ENCODE assay signal across 14 mouse cellular contexts in genomic region chr2:17703170-17703512, GRCm38 (mm10). TPM values are rescaled to one million over a fixed set of nuclear protein-coding genes. Genes with fewer than 3 reads are reported as not detected.
DNase-seq lines count a peak whose midpoint lies in the region; ATAC-seq and TF ChIP-seq lines count a peak whose summit lies in the region.
"Had no signal": no experiment of that assay in that cellular context is flagged by ENCODE, and none has a peak within 500 bp of the region (broad histone marks: within the 10 kb centered on the region; RNA-seq: fewer than 3 reads in every experiment).

No protein-coding gene starts in this region.

- no peak for TF ChIP-seq POLR2A in small intestine, adult 2 months (IDR thresholded peaks at IDR 0.05; ENCODE audit: low read depth, low read length)

- H3K9me3 ChIP-seq in forebrain, embryonic 10.5 days, result no peaks in the 10 kb centered on the region
- H3K9me3 ChIP-seq in forebrain, embryonic 11.5 days (ENCODE audit: control insufficient read depth, low read length), result no peaks in the 10 kb centered on the region
- no peaks in the 10 kb centered on the region for H3K9me3 ChIP-seq in midbrain, postnatal 0 days (ENCODE audit: low read length)
- no peaks in the 10 kb centered on the region for H3K9me3 ChIP-seq in midbrain, embryonic 10.5 days (replicated peaks)
- H3K9me3 ChIP-seq in forebrain, embryonic 16.5 days (ENCODE audit: control insufficient read depth, low read length), result no peaks in the 10 kb centered on the region
- H3K9me3 ChIP-seq: embryonic facial prominence, embryonic 15.5 days had no signal

- no peaks in the 10 kb centered on the region for H3K36me3 ChIP-seq in forebrain, embryonic 10.5 days (replicated peaks)
- no peaks in the 10 kb centered on the region for H3K36me3 ChIP-seq in forebrain, embryonic 11.5 days (ENCODE audit: control insufficient read depth, insufficient read depth, low read length)
- no peaks in the 10 kb centered on the region for H3K36me3 ChIP-seq in midbrain, postnatal 0 days (ENCODE audit: insufficient read depth, low read length)
- H3K36me3 ChIP-seq in midbrain, embryonic 10.5 days, result no peaks in the 10 kb centered on the region
- H3K36me3 ChIP-seq in forebrain, embryonic 16.5 days (ENCODE audit: control insufficient read depth, insufficient read depth), result no peaks in the 10 kb centered on the region
- no peaks in the 10 kb centered on the region for H3K36me3 ChIP-seq in small intestine, adult 2 months (ENCODE audit: control insufficient read depth, insufficient read depth, low read length)
- H3K36me3 ChIP-seq: embryonic facial prominence, embryonic 15.5 days had no signal

- no peak for DNase-seq in forebrain, embryonic 10.5 days (ENCODE audit: extremely low spot score, low spot score)
- DNase-seq in forebrain, embryonic 11.5 days (ENCODE audit: low spot score), result no peak
- DNase-seq in midbrain, postnatal 0 days (ENCODE audit: low spot score), result peak; percentile 21
- DNase-seq in midbrain, embryonic 10.5 days (ENCODE audit: low spot score), result no peak
- DNase-seq in left cerebral cortex, adult 8-10 months (ENCODE audit: low spot score in 2 of 2), result no peak
- no peak for DNase-seq in spleen, postnatal 4 days (ENCODE audit: low spot score in 2 of 2)
- DNase-seq: cerebellum, adult 18-20 months; kidney, adult 9 months; lung, postnatal 14 days; right cerebral cortex, postnatal 4 days had no signal

- no peak overlapping the region for H3K4me2 ChIP-seq in forebrain, embryonic 11.5 days (ENCODE audit: low read depth, low read length, severe bottlenecking)
- H3K4me2 ChIP-seq in midbrain, postnatal 0 days (ENCODE audit: low read depth, low read length, poor library complexity, severe bottlenecking), result no peak overlapping the region
- H3K4me2 ChIP-seq in forebrain, embryonic 16.5 days (ENCODE audit: low read length), result no peak overlapping the region
- H3K4me2 ChIP-seq: embryonic facial prominence, embryonic 15.5 days had no signal

- 0 out of 2 replicates have a peak overlapping the region, but pooled peaks have one; percentile 35 for H3K27ac ChIP-seq in forebrain, embryonic 10.5 days
- no peak overlapping the region for H3K27ac ChIP-seq in forebrain, embryonic 11.5 days (ENCODE audit: low read depth, low read length)
- peak overlapping the region; percentile 59; the same call in 1 of the 2 replicates for H3K27ac ChIP-seq in midbrain, postnatal 0 days (ENCODE audit: low read depth, low read length)
- no peak overlapping the region for H3K27ac ChIP-seq in midbrain, embryonic 10.5 days (replicated peaks)
- H3K27ac ChIP-seq in forebrain, embryonic 16.5 days (ENCODE audit: low read length), result peak overlapping the region; percentile 46
- 0 out of 2 replicates have a peak overlapping the region, but pooled peaks have one; percentile 42 for H3K27ac ChIP-seq in small intestine, adult 2 months (ENCODE audit: insufficient read depth, low read depth, low read length)
- H3K27ac ChIP-seq: embryonic facial prominence, embryonic 15.5 days had no signal

- H3K4me3 ChIP-seq in forebrain, embryonic 10.5 days, result no peak overlapping the region
- H3K4me3 ChIP-seq in forebrain, embryonic 11.5 days (ENCODE audit: low read depth, low read length), result no peak overlapping the region
- no peak overlapping the region for H3K4me3 ChIP-seq in midbrain, postnatal 0 days (ENCODE audit: low read depth, low read length)
- H3K4me3 ChIP-seq in midbrain, embryonic 10.5 days, result no peak overlapping the region
- no peak overlapping the region for H3K4me3 ChIP-seq in forebrain, embryonic 16.5 days (replicated peaks; ENCODE audit: low read length)
- H3K4me3 ChIP-seq in small intestine, adult 2 months (ENCODE audit: low read depth, low read length), result no peak overlapping the region
- H3K4me3 ChIP-seq: embryonic facial prominence, embryonic 15.5 days; left cerebral cortex, adult 2 months had no signal

- 79% methylated on average over 2 of the region's 2 CpGs for WGBS in forebrain, embryonic 10.5 days
- 72% methylated on average over 2 of the region's 2 CpGs for WGBS in forebrain, embryonic 11.5 days
- 48% methylated on average over 2 of the region's 2 CpGs for whole genome bisulfite sequencing in midbrain, postnatal 0 days
- 68% methylated on average over 2 of the region's 2 CpGs for WGBS in midbrain, embryonic 10.5 days
- WGBS in forebrain, embryonic 16.5 days, result 32% methylated on average over 2 of the region's 2 CpGs
- WGBS in small intestine, adult 2 months, result 51% methylated on average over 2 of the region's 2 CpGs

- no peak for ATAC-seq in forebrain, embryonic 11.5 days (replicated peaks; ENCODE audit: low FRiP score)
- peak; percentile 70; the same call in 1 of the 2 replicates for ATAC-seq in midbrain, postnatal 0 days (ENCODE audit: low FRiP score)
- ATAC-seq in forebrain, embryonic 16.5 days, result peak; percentile 69

- no peaks in the 10 kb centered on the region for H3K27me3 ChIP-seq in forebrain, embryonic 10.5 days (ENCODE audit: poor library complexity, severe bottlenecking)
- H3K27me3 ChIP-seq in forebrain, embryonic 11.5 days (ENCODE audit: control insufficient read depth, insufficient read depth, low read length), result no peaks in the 10 kb centered on the region
- H3K27me3 ChIP-seq in midbrain, postnatal 0 days (ENCODE audit: insufficient read depth, low read length), result no peaks in the 10 kb centered on the region
- no peaks in the 10 kb centered on the region for H3K27me3 ChIP-seq in midbrain, embryonic 10.5 days (ENCODE audit: low read depth, poor library complexity, severe bottlenecking)
- no peaks in the 10 kb centered on the region for H3K27me3 ChIP-seq in forebrain, embryonic 16.5 days (replicated peaks; ENCODE audit: control insufficient read depth, insufficient read depth, low read length)
- H3K27me3 ChIP-seq in small intestine, adult 2 months (ENCODE audit: control insufficient read depth, insufficient read depth, low read length), result no peaks in the 10 kb centered on the region
- H3K27me3 ChIP-seq: embryonic facial prominence, embryonic 15.5 days had no signal

- H3K4me1 ChIP-seq in forebrain, embryonic 10.5 days, result peaks cover 55% of the 10 kb centered on the region
- peaks cover 3% of the 10 kb centered on the region for H3K4me1 ChIP-seq in forebrain, embryonic 11.5 days (replicated peaks; ENCODE audit: control insufficient read depth, insufficient read depth, low read length)
- H3K4me1 ChIP-seq in midbrain, postnatal 0 days (ENCODE audit: insufficient read depth, low read length), result peaks cover 5% of the 10 kb centered on the region
- peaks cover 41% of the 10 kb centered on the region for H3K4me1 ChIP-seq in midbrain, embryonic 10.5 days
- peaks cover 5% of the 10 kb centered on the region for H3K4me1 ChIP-seq in forebrain, embryonic 16.5 days (replicated peaks; ENCODE audit: control insufficient read depth, insufficient read depth, low read length)
- no peaks in the 10 kb centered on the region for H3K4me1 ChIP-seq in small intestine, adult 2 months (ENCODE audit: control insufficient read depth, insufficient read depth, insufficient read length, low read length)
- H3K4me1 ChIP-seq: embryonic facial prominence, embryonic 15.5 days had no signal

- no peak overlapping the region for H3K9ac ChIP-seq in forebrain, embryonic 11.5 days (ENCODE audit: low read length)
- H3K9ac ChIP-seq in midbrain, postnatal 0 days (replicated peaks; ENCODE audit: low read length, poor library complexity, severe bottlenecking), result no peak overlapping the region
- no peak overlapping the region for H3K9ac ChIP-seq in forebrain, embryonic 16.5 days (replicated peaks; ENCODE audit: low read depth, low read length)
- H3K9ac ChIP-seq: embryonic facial prominence, embryonic 15.5 days had no signal

- no peak for TF ChIP-seq CTCF in midbrain, postnatal 0 days (IDR thresholded peaks at IDR 0.05)
- no peak for TF ChIP-seq CTCF in small intestine, adult 2 months (IDR thresholded peaks at IDR 0.05; ENCODE audit: extremely low read depth, insufficient read length, insufficient replicate concordance, low read depth, low read length)

RNA-seq across cellular contexts. Expression of gene Nebl, which starts 28.1 kb away (rescaled TPM):
- 3.6 and 5.1 TPM in 2 replicates for polyA plus RNA-seq in forebrain, embryonic 10.5 days (2016; fragmentation: Nextera tagmentation; extraction: Ambion mirVana)
- polyA plus RNA-seq in forebrain, embryonic 11.5 days (2014; fragmentation: Nextera tagmentation; extraction: Ambion mirVana), result 4.6 and 5.3 TPM in 2 replicates
- 24.0 and 25.1 TPM in 2 replicates for total RNA-seq in midbrain, postnatal 0 days (2014; rRNA removed)
- 8.4 and 11.7 TPM in 2 replicates for polyA plus RNA-seq in midbrain, postnatal 0 days (2015; fragmentation: Nextera tagmentation; extraction: Ambion mirVana)
- polyA plus RNA-seq in midbrain, embryonic 10.5 days (2016; fragmentation: Nextera tagmentation; extraction: Ambion mirVana), result 3.3 and 4.4 TPM in 2 replicates
- polyA plus RNA-seq in forebrain, embryonic 16.5 days (2015; fragmentation: Nextera tagmentation; extraction: Ambion mirVana), result 7.2 and 13.8 TPM in 2 replicates
- polyA plus RNA-seq in small intestine, adult 2 months (2012; rRNA removed), result 0.79 and 2.4 TPM in 2 replicates
- total RNA-seq in left cerebral cortex, adult 8-10 months (2022), result 100 to 1,000 TPM in 1 of 4 experiments, 10 to 100 TPM in 3; 82.9 to 102 (median 92.0) TPM

Comparison
In these comparisons a context has a peak if more than half of its experiments do, and no peak if none do; other contexts are left out.
1. H3K27ac ChIP-seq: peak in forebrain, embryonic 10.5 days (single experiment), midbrain, postnatal 0 days (single experiment), forebrain, embryonic 16.5 days (single experiment) and small intestine, adult 2 months (single experiment); none in forebrain, embryonic 11.5 days (single experiment) and midbrain, embryonic 10.5 days (single experiment).